Mouse (Mus musculus) heart, adult 2 months (tissue): Measurements from ENCODE around the gene Nr1d2. TPM values are rescaled to one million over a fixed set of nuclear protein-coding genes. Genes with fewer than 3 reads are reported as not detected.
A peak's percentile ranks its signal among the peaks of the same experiment; 100 is the strongest.

ENCODE experiments used
- DNase-seq, 2 experiments: peaks; one replicate each; pipeline ENCODE4 v3.0.0; 2021
- H3K27ac ChIP-seq: fragments of 200-600 bp; 2 replicates; pipeline ENCODE4 v1.8.1; 2022
- H3K27me3 ChIP-seq: fragments of 200-500 bp; 2 replicates; pipeline ENCODE4 v1.6.1; 2012; ENCODE audit warnings: mild to moderate bottlenecking, low read length, inconsistent platforms, mixed read lengths; ENCODE audit not compliant: control insufficient read depth, insufficient read depth
- H3K36me3 ChIP-seq: fragments of 200-500 bp; 2 replicates; pipeline ENCODE4 v1.6.1; 2012; ENCODE audit warnings: low read length, inconsistent platforms; ENCODE audit not compliant: control insufficient read depth, insufficient read depth
- H3K4me1 ChIP-seq: fragments of 200-500 bp; 2 replicates; pipeline ENCODE4 v1.6.1; 2011; ENCODE audit warnings: low read length; ENCODE audit not compliant: control insufficient read depth, insufficient read depth
- H3K4me3 ChIP-seq: fragments of 200-600 bp; 2 replicates; pipeline ENCODE4 v1.8.1; 2022
- H3K79me2 ChIP-seq: fragments of 200-500 bp; replicated peaks from 2 replicates; pipeline ENCODE4 v1.6.1; 2012; ENCODE audit warnings: mild to moderate bottlenecking, inconsistent platforms, low read length, moderate library complexity, mixed read lengths; ENCODE audit not compliant: control insufficient read depth, insufficient read depth
- H3K9ac ChIP-seq: fragments of 200-500 bp; 2 replicates; pipeline ENCODE4 v1.6.1; 2012; ENCODE audit warnings: low read depth, mild to moderate bottlenecking, control low read depth, inconsistent platforms, low read length, mixed read lengths
- CTCF ChIP-seq: fragments of 200-600 bp; IDR thresholded peaks from 2 replicates; pipeline ENCODE4 v1.8.1; 2022; ENCODE audit warnings: antibody characterized with exemption, mild to moderate bottlenecking, moderate library complexity
- EP300 ChIP-seq: fragments of 200-500 bp; IDR thresholded peaks from 2 replicates; pipeline ENCODE4 v1.6.1; 2011; ENCODE audit warnings: low read depth, low read length, control low read depth; ENCODE audit not compliant: insufficient read depth
- POLR2A ChIP-seq: fragments of 200-500 bp; IDR thresholded peaks from 2 replicates; pipeline ENCODE4 v1.6.1; 2011; ENCODE audit warnings: mild to moderate bottlenecking, low read depth, low read length, control low read depth; ENCODE audit not compliant: insufficient read depth
- WGBS: fragments of 180-500 bp; shearing (Covaris S2); methylation state at CpG from one replicate; pipeline ENCODE4 v1.1.7; 2018; 5-methylcytosine and 5-hydroxymethylcytosine counted together
- intact Hi-C: fragments of 180-260 bp; cut with DNase I; formaldehyde crosslinking; loops from one replicate; pipeline ENCODE4 v1.15.1; 2025
- long read RNA-seq: library from polyadenylated mRNA; stranded (forward); transcript quantifications from one replicate; pipeline ENCODE4 v2.0.0, GENCODE M21; 2021
- polyA plus RNA-seq: library from polyadenylated mRNA; depleted of rRNA; stranded (reverse); fragments of >200 nt; gene quantifications from 2 replicates; pipeline ENCODE4 v1.2.3, GENCODE M21; 2012; rRNA removed
- total RNA-seq, 2 experiments: library from RNA; stranded (reverse); gene quantifications; 2 replicates each; pipeline ENCODE4 v1.2.3; 2021

Nr1d2 gene
- total RNA-seq (100 to 1,000 TPM in 1 of 2 experiments, 10 to 100 TPM in 1; 32.3 to 104 TPM), polyA plus RNA-seq (17.3 and 27.4 TPM in 2 replicates)
- long read RNA-seq, full-length matches to known transcripts = 12 of 18 reads
- long read RNA-seq, partial matches to known transcripts = 1 of 18 reads
- long read RNA-seq, other reads (novel, unspliced or antisense) = 5 of 18 reads

GRCm38 (mm10) chr14:18238750-18239731 lies at the start of gene Nr1d2:
Gene Nr1d2 (minus strand): TSS chr14:18239127.
- intact Hi-C loops = loop anchor here (1.0 kb wide), 1 partner anchor 32 kb away; the partner anchor contains the start of genes Nkiras1 and Rpl15
- peak; percentile 97 to 100 for DNase-seq

GRCm38 (mm10) chr14:18287391-18287790 lies 48.5 kb upstream of the Nr1d2 start:
- Histone ChIP-seq H3K9ac (no peak overlapping the region), H3K27me3 (no peaks in the 10 kb centered on the region), H3K36me3 (peaks cover 17% of the 10 kb centered on the region), H3K4me3 (no peak overlapping the region), H3K27ac (peak overlapping the region; percentile 44), H3K79me2 (no peaks in the 10 kb centered on the region; the same call in 1 of the 2 replicates), H3K4me1 (peaks cover 12% of the 10 kb centered on the region)
- intact Hi-C loops = no loop called here
- 35% methylated on average over 2 of the region's 2 CpGs for WGBS
- 0 out of 2 replicates have a peak, but pooled peaks have one; percentile 4 for TF ChIP-seq CTCF
- no peak for TF ChIP-seq EP300
- no peak for DNase-seq

More at GRCm38 (mm10) chr14:18238750-18239731, at the start of gene Nr1d2:
- Histone ChIP-seq H3K4me1 (peaks cover 7% of the 10 kb centered on the region), H3K4me3 (peak within 1 kb of the TSS; percentile 66), H3K9ac (peak within 1 kb of the TSS; percentile 97), H3K27ac (peak within 1 kb of the TSS; percentile 99), H3K27me3 (no peaks in the 10 kb centered on the region), H3K36me3 (peaks cover 16% of the 10 kb centered on the region), H3K79me2 (no peaks in the 10 kb centered on the region; the same call in 1 of the 2 replicates)
- TF ChIP-seq CTCF (peak; percentile 43), EP300 (peak; percentile 18; the same call in 1 of the 2 replicates), POLR2A (peak; percentile 84)
- 2% methylated on average over 62 of the region's 66 CpGs for WGBS

- Histone ChIP-seq H3K9ac (no peak overlapping the region), H3K4me1 (peaks cover 12% of the 10 kb centered on the region), H3K4me3 (no peak overlapping the region), H3K27ac (no peak overlapping the region), H3K27me3 (no peaks in the 10 kb centered on the region), H3K36me3 (peaks cover 17% of the 10 kb centered on the region), H3K79me2 (no peaks in the 10 kb centered on the region; the same call in 1 of the 2 replicates)
- intact Hi-C loops = no loop called here
- no peak for DNase-seq
- no peak for TF ChIP-seq EP300
- TF ChIP-seq POLR2A = no peak
- TF ChIP-seq CTCF = no peak
- WGBS = 94% methylated on average over 2 of the region's 2 CpGs
Observed at GRCm38 (mm10) chr14:18286441-18286840, 47.5 kb upstream of the Nr1d2 start.

- Histone ChIP-seq H3K27me3 (no peaks in the 10 kb centered on the region), H3K79me2 (no peaks in the 10 kb centered on the region), H3K4me3 (no peak overlapping the region), H3K36me3 (peaks cover 17% of the 10 kb centered on the region), H3K4me1 (peaks cover 12% of the 10 kb centered on the region), H3K9ac (no peak overlapping the region), H3K27ac (no peak overlapping the region)
- TF ChIP-seq POLR2A = no peak
- TF ChIP-seq EP300 = no peak
- TF ChIP-seq CTCF = no peak
- intact Hi-C loops = loop anchor here (2.0 kb wide), 1 partner anchor 75 kb away; no protein-coding TSS in a partner anchor
- WGBS = 95% methylated on average over 3 of the region's 3 CpGs
- DNase-seq = no peak
Observed at GRCm38 (mm10) chr14:18285476-18285875, 46.5 kb upstream of the Nr1d2 start.

GRCm38 (mm10) chr14:18284581-18284980 lies 45.7 kb upstream of the Nr1d2 start:
- no peak overlapping the region for H3K9ac ChIP-seq
- H3K27ac ChIP-seq = no peak overlapping the region
- no peaks in the 10 kb centered on the region for H3K27me3 ChIP-seq
- H3K4me1 ChIP-seq = peaks cover 12% of the 10 kb centered on the region
- no peaks in the 10 kb centered on the region for H3K79me2 ChIP-seq
- H3K4me3 ChIP-seq = no peak overlapping the region
- peaks cover 17% of the 10 kb centered on the region for H3K36me3 ChIP-seq
- 59% methylated on average over 2 of the region's 2 CpGs for whole genome bisulfite sequencing
- no peak for DNase-seq
- intact Hi-C loops = loop anchor here (2.0 kb wide), 1 partner anchor 74 kb away; no protein-coding TSS in a partner anchor
- TF ChIP-seq EP300 (no peak), CTCF (peak; percentile 81)
